Mouse (Mus musculus) mouse embryonic stem cell (cell line): Measurements from ENCODE around the gene Crabp2.

Experiments used
- in situ Hi-C, 2 experiments: fragments of 300-500 bp; cut with MboI; formaldehyde crosslinking; loops; 1 replicate in 1 of 2; 3 replicates in 1 of 2; pipeline ENCODE4 v1.14.3; 2019 to 2020; ENCODE audit warnings: low sequenced_read_pairs in 2 of 2, low pct_unique_long_range_greater_than_20kb in 1 of 2, mixed read lengths in 1 of 2; ENCODE audit not compliant: unreplicated experiment in 1 of 2

The Crabp2 gene

DNA sequence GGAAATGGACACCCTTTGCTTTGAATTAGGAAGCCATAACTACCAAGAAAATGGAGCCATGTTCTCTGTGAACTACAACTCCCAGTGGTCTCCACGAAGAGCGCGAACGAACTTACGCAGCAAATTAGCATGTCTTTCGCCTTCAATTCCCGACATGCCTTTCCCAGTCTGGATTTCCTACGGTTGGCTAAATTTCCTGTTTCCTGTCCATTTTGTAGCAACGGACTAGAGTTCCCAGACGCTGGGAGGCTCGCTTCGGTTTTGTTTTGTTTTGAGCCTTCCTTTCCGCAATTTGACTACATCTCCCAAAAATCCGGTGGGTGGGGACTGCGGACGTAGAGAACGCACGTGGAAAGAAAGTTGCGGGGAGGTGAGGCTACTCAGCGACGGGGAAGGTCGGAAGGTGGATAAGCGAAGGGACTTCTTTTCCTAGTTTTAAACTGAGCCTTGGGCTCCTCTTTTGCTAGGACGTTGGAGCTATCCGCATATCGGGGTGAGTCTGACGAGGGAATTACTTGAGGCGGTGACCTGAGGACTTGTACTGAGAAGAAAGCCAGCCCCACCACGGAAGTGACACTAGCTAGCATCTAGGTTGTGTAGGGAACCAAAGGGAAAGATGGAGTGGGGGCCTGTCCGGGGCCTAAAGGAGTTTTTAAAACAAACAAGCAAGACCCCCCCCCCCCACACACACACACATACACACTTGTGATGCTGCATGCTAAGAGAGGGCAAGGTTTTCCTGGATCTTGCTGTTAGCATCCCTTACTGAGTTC lies 28.9 kb upstream of the Crabp2 start, which contains the start of gene Mrpl24:
Gene Mrpl24 (plus strand): TSS at position 171 of the 773 bp plus-strand sequence.
- in situ Hi-C loops, result loop anchor here in 1 of 2 experiments (5.0 kb wide), 1 partner anchor 32 kb away; the partner anchor contains the start of gene Prcc

DNA sequence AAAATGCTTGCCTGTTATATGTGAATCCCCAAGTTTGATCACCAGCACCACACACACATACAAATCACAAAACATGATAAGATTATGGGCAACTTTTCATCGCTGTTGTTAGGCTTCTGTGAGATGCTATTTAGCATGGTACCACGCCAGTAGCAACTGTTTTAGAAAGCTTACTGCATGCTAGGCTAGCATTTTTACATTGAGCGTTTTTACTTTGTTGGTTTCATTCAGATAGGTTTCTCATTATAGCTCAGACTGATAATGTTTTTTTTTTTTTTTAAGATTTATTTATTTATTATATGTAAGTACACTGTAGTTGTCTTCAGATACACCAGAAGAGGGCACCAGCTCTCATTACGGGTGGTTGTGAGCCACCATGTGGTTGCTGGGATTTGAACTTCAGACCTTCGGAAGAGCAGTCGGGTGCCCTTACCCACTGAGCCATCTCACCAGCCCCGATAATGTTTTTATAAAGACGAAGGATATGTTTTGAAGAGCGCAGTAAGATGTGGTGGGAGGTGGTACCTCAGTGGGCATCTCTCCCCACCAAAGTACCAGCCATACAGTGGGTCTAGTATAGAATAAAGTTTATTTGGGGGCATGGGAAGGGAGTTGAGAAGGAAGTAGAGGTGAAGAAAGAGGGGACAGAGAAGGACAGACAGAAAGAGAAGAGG lies 28.1 kb upstream of the Crabp2 start:
- in situ Hi-C loops, result loop anchor here in 1 of 2 experiments (5.0 kb wide), 1 partner anchor 33 kb away; the partner anchor contains the start of gene Prcc

DNA sequence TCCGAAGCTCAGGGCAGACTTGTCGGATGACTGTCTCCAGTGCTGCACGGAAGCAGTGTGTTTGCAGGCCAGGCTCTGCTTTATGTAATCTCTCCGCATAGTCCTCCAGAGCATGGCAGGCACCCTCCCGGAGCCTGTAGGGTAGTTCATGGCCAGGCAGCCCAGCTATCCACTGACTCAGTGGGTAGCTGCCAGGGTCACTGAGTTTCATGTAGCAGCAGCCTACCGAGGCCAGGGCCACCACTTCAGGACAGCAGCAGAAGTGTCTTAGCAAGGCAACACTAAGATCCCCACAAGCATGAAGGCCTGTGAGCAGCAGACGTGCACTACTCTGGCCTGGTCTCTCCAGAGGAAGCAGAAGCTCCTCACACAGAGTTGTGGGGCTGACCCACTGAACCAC lies 23.5 kb upstream of the Crabp2 start:
- in situ Hi-C loops, result loop anchor here in 1 of 2 experiments (5.0 kb wide), 1 partner anchor 38 kb away; the partner anchor contains the start of gene Prcc

DNA sequence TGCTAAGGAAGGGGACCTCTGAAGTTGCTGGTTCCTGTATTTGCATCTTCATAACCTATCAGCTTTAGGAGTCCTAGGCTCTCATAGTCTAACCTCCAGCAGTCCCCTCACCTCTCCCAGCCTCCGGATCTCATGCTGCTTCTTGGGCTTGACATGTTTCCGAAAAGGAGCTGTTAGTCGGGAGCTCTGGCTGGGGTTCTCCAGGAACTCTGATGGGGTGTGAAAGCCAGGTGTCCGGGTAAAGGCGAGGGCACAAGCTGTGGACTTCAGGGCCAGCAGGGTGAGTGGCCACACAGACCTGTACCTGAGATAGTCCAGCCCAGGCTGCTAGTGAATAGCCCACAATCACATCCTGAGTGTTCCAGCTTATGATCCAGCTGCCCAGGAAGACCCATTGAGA lies 21.0 kb upstream of the Crabp2 start:
- in situ Hi-C loops, result no loop called here

DNA sequence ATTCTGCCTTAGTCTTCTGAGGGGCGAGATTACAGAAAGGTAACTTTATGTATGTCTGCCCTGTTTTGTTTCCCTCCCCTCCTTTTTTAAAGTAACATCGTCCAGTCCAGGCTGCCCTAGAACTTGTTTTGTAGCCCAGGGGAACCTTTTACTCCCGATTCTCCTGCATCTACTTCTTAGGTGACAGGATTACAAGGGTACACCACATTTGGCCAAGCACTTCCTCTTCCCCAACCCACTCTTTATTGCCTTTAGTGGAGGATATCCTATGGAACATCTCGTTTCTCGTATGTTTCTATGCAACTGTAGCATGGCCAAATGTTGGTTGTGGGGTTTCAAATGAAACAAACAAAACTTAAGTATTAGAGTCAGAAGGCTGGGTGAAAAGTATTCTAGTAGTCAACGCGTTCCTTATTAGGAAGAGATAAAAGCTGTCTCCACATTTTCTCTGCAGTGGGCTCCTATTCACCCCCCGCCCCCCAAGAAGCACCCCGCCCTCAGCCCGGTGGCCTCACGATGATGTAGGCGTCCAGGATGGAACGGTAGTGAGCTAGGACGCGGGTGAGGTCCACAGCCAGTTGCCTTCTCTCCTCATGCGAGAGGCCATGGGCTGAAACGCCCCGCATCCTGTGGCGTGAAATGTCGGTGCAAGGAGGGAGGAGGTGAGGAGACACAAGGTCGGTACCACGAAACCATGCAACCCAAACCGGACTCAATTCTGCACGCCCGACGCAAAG lies 19.0 kb upstream of the Crabp2 start:
- in situ Hi-C loops, result no loop called here

DNA sequence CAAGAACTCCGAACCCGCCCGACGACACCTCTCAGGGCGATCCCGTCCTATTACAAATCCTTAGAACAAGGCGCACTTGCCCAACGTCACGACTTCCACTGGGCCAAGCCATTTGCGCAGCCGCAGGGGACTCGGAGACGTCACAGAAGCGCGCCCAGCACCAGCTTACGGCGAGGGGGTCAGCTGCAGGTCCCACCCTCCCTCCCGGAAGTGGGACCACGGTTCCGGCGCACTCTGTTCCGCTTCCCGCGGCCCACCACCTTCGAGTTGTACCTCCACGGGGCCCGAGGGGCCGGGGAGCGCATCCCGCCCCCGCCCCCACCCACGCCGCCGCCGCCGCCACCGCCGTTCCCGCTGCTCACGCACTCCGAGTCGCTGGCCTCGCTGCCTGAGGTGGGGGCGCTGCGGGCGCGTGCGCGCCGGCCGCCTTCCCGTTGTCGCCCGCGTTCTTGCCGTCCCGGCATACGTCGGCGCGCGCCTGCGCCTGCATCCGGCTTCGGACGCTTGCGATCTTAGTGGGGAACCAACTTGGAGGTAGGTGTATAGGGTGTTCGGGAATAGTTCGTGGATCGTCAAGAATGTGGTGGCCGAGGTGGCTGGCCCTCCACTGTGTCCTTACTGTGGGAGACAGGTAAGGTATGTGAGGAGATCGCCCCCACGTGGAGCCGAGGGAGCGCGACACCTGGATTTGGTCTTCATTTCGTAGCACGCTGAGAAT lies 18.2 kb upstream of the Crabp2 start, which contains the start of the genes Isg20l2 and Rrnad1:
Gene Isg20l2 (plus strand): TSS at position 237 of the 718 bp plus-strand sequence.
Gene Rrnad1 (minus strand): TSS at position 640 of the 718 bp plus-strand sequence.
- in situ Hi-C loops, result no loop called here

DNA sequence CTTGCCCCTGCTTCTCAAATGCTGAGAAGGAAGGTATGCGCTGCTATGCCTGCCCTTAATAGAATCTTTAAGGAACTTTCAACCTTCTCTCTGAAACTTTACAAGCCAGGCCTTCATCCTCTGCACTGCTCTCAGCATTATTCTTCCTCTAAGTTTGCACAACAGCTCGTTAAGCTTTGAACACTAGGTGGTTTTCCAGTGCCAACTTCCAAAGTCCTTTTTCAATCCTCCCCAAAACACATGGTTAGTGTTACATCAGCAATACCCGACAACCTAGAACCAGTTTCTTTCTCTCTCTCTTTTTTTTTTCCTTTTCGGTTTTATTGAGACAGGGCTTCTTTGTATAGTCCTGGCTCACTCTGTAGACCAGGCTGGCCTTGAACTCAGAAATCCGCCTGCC lies 14.4 kb upstream of the Crabp2 start:
- in situ Hi-C loops, result no loop called here

DNA sequence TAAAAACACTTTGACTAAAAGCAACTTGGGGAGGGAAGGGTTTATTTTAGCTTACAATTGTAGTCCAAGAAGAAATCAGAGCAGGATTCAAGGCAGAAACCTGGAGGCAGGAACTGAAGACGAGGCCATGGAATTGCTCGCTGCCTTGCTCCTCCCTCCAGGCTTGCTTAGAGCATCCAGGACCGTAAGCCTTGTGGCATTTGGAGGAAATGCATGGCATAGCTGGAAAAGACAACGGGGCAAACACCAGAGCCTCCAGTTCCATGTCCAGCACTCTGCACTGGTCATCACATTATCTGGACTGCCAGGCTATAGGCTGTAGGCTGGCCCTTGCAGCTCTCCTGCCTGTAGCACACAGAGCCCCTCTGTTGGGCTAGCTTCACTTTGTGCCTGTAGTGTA lies 14.0 kb upstream of the Crabp2 start:
- in situ Hi-C loops, result no loop called here

DNA sequence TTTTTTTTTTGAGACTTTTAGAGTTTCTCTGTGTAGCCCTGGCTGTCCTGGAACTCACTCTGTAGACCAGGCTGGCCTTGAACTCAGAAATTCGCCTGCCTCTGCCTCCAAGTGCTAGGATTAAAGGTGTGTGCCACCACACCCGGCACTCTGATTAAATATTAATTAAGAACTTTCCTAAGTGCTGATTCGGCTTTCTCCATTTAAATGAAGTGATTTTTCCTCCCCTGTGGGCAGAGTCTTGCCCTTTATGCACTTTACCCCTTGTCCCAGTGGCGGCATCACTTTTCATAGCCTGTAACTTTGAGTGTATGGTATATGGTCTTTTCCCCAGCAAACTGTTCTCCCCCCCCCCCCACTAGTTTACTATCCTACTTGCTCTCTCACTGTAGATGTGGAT lies 13.3 kb upstream of the Crabp2 start:
- in situ Hi-C loops, result no loop called here

DNA sequence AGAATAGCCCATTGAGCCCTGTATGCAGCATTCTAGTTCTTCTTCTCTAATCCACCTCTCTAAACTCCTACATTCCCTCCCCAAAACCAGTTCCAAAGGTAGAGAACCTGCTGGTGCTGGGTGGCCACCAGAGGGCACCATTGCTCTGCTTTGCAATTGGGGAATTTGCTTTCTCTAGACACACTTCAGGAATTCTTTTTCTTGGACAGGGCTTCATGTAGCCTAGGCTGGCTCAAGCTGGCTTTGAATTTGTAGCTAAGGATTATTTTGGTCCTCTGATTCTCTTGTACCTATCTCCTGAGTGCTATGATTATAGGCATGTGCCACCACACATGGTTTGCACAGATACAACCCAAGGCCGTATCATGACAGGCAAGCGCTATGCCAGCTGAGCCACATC lies 12.7 kb upstream of the Crabp2 start:
- in situ Hi-C loops, result no loop called here

DNA sequence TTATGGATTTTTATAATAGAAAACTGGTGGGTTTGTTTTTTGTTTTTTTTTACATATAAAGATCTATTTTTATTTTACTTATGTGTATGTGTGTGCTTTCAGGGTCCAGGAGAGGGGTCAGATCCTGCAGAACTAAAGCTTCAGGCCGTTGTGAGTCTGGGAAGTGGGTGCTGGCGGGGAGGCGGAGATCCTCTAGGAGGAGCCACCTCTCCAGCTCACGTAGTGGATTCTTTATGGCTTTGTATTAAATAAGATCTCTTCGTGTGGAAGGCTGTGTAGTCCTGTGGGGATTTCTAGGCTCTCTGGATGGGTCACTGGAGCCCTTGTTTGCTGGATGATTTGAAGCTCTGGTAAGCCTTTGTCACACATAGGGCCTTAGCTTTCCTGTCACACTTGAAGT lies 7.9 kb upstream of the Crabp2 start:
- in situ Hi-C loops, result loop anchor here in 1 of 2 experiments (5.0 kb wide), 1 partner anchor 42 kb away; no protein-coding TSS in a partner anchor

DNA sequence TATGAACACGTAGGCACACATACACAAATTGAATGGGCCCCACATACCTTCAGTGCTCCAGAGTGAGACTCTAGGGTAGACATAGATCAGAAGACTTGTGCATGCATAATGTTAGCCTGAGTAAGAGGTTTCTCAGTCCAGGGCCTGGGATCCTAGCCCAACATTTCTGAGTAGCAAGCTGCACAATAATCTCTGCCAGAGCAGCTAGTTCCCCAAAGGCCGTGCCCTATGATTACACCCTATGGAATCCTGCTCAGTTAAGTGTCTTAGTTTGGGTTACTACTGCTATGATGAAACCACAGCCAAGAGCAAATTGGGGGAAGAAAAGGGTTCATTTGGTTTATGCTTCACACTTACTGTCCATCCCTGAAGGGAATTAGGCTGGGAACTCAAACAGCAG lies 6.0 kb upstream of the Crabp2 start:
- in situ Hi-C loops, result loop anchor here in 1 of 2 experiments (5.0 kb wide), 1 partner anchor 40 kb away; no protein-coding TSS in a partner anchor

DNA sequence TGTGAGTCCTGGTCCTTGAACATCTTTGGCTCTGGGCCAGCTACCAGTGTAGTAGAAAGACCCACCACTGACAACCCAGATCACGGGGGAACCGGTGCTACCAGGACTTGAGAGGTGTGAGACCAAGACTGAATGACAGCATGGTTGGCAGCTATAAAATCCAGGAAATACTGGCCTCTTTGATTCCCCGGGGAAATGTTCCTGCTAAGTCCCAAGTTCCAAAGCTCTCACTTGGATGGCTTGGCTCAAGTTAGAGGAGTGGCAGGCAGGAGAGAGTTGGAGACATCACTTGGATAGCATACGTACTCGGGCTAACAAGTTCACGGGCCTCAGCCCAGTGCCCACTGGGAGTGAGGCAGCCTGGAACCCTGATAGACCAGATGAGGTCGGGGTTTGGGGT lies 4.9 kb upstream of the Crabp2 start:
- in situ Hi-C loops, result loop anchor here in 1 of 2 experiments (5.0 kb wide), 1 partner anchor 39 kb away; no protein-coding TSS in a partner anchor

DNA sequence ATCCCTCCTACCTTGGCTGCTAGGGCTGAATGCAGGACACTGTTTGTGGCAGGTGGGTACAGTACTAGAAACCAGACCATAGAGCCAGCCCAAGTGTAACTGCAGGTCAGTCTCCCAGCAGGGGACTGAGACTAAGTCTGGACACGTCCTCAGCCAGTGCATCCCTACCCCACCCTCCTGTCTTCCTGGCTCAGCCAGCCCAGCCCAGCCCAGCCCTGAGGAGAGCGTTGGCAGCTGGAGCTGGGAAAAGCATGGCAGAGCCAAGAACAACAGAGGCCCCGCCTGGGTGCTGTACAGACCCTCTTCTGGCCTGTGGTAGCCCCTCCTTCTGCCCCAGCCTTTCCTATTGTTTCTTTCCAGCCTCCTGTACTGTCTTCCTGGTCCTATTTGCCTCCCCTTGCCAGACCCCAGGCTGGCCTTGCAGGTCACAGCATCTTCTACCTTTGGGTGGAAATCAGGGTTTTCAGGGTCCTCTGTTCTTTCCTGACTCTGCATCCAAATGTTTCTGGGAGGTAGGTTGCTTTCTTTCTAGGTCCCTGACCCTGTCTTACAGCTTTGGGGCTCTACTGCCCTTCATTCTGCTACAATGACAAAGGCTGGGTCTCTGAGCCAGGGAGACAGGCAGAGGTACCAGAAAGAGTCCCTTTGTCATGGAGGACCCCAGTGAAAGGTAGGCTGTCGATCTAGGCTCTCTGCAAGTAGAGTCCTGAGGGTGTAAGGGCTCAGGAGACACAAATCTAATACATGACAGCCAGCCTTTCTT lies 3.4 kb upstream of the Crabp2 start:
- in situ Hi-C loops, result loop anchor here in 1 of 2 experiments (5.0 kb wide), 1 partner anchor 37 kb away; no protein-coding TSS in a partner anchor

DNA sequence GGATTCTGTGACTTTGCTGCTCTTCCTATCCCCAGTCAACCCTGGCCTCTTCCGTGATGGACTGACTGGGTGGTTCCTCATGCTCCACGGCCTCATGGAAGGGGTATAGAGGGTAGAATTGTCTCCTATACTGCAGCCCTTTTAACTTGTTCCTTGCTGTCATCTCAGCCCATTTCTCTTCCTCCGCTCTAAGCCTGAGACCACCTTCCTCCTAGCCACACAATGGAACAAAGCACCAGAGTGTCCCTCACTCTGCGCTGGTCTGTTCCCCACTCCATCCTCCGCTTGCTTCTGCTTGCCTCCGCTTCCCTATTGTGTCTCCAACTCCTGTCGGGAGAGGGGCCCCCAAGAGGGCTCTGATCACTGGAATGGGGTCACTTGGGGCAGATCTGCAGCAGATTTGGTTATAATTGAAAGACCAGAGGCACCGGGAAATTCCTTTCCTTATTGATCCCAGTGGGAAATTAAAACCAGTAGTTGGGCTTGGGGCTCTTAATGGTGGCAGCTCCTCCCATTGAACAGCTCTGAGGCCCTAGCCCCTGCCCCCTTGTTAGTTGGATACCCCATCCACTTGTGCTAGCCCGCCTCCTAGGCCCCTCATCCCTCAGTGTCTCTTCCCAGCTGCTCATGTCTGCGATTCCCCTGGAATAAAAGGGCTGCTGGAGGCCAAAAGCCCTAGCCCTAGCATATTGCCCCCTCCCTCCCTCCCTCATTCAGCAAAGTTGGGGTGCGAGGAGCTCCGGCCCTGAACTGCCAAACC lies 2.5 kb upstream of the Crabp2 start:
- in situ Hi-C loops, result no loop called here

DNA sequence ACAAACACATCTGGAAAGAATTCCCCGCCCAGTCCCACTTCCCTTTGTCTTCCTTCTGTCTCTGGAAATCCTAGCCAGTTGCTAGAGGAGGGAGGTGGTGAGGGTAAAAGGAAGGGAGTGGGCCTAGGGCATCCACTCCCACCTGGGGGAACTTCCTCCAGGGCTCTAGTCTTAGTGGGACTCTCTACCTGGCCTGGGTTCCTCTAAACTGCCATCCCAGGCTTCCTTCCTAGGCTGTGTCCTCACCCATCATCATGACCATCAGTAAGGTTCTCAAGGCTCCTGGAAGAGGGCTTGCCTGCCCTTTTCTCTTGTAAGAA lies 2.0 kb upstream of the Crabp2 start:
- in situ Hi-C loops, result no loop called here
